Mouse (Mus musculus) spleen, adult 12 weeks (tissue): Measurements from ENCODE around the gene Ucp3.

ENCODE experiments used
- DNase-seq: peaks from one replicate; pipeline ENCODE4 v3.0.0; 2022; ENCODE audit warnings: low spot score

Gene Ucp3

DNA sequence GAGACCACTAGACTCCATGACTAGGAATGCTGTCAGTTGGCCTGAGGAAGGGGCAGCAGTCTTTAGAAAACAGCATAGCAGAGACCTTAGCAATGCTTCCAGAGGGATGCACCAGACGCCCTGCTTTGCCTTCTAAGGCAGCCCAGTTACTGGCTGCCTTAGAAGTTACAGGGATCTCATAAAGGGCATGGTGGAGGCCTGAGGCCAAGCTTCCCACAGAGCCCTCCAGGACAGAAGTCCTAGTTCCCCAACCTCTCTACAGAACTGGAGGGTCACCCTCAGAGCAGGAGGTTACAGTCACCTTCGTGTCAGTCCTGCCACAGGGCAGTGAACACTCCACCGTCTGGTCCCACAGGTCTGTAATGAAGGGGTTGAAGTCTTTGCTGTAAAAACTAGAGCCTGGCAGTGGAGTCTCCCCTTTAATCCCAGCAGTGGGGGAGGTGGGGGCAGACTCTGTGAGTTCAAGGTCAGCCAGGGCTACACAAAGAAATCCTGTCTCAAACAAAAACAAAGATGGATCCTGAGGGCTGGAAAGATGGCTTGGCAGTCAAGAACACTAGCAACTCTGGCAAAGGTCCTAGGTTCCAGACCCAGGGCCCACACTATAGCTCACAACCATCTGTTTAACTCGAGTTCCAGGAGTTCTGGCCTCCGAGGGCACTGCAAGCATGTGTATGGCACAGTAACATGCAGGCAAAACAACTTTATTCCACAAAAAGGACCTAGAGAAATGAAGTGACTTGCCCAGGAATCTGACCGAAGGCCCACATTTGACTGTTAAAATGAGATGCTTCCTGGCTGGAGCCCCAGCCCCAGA lies 28.4 kb downstream of the Ucp3 start:
- DNase-seq = no peak

DNA sequence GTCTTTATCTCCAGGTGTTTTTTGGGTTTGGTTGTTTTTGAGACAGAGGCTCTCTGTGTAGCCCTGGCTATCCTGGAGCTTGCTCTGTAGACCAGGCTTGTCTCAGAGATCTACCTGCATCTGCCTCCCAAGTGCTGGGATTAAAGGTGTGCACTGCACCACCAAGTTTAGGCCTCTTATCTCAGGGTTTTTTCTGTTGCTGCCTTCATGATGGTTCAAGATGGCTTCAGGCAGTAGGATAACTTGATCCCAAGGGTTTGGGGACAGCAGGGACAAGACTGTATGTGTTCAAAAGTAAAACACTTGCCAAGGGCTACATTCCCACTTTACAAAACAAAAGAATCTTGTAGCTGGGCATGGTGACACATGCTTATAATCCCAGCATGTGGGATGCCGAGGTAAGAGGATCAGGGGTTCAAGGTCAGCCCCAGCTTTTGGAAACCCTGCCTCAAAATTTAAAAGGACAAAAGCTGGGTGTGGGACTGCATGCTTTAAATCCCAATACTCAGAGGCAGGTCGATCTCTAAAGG lies 29.1 kb downstream of the Ucp3 start:
- DNase-seq = no peak

DNA sequence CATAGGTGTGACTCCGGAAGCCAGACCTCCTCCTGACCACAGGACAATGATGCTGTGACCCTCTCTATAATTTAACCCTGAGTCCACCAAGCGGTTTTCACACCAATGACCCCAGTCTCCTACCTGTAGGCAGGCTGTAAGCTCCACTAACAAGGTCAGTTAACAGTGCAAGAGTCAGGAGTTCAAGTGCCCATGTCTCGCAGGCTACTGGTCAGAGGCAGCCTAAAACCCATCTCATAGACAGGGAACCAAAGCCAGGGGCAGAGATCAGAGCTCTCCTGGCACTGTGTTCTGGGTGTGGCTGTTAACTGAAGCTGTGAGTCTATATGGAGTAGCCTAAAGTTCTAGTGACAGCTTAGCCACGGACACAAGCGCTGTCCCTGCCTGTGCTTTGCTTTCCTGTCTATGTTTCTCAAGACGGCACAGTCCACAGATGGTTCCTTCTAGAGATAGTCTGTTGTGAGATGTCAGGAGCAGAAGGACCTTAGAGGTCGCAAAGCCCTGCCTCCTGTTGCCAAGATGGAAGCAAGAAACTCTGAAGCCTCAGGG lies 29.7 kb downstream of the Ucp3 start:
- no peak for DNase-seq

DNA sequence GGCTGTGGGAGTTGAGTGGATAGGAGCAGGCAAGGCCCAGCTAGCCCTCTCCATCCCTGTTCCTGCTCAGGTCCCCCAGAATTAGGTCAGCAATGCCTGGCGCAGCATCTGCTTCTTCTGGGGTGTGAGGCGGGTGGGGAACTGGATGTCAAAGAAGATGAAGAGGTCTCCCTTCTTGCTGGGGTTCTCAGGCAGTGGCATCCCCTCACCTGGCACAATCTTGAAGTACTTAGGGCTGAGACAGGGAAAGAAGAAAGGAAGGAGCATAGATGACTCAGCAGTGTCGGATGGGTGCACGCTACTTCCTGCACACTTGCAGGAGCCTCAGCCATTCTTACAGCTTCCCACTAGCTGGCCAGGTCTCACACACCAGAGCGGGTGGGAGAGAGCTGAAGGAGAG lies 30.3 kb downstream of the Ucp3 start:
- DNase-seq = no peak

DNA sequence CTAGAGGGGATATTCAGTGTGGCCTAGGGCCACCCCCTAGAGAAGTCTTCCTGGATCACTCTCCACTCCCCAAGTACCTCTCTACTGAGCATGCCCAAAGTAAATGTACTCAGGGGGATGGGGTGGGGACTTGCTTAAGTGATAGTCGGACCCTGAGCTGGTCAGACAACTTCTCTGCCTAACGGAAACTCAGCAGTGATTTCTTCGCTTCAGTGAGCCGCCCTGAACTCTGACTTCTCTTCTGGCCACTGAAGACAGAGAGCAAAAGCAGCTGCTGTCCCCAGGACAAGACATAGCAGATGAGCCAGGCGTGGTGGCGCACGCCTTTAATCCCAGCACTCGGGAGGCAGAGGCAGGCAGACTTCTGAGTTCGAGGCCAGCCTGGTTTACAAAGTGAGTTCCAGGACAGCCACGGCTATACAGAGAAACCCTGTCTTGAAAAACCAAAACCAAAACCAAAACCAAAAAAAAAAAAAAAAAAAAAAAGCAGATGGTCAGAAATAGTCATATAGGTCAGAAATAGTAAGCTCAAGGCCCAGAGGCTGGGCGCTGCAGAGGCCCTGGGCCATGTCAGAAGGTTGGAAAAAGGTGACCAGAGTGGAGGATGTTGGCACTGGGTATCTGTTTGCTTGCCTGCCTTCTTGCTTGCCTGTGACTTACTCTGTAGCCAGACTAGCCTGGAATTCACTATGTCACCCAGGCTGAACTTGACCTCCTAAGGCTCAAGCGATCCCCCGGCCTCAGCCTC lies 32.1 kb downstream of the Ucp3 start:
- DNase-seq = no peak

DNA sequence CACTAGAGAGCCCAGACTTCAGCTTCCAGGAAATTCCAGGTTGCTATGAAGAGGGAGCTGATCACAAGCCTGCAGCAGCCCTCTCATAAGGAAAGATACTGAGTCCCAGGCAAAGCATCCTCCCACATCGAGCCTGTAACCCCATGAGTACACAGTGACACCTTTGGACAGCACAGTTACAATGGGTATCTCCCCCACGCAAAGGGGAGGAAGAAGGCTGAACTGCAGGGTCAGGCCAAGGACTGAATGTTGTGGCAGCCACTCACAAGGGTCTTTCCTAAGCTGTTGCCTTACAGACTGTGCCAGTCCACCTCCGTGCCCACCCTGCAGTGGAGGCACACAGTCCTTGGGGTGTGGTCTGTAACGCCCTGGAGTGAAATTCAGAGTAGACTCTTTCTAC lies 33.7 kb downstream of the Ucp3 start:
- DNase-seq = no peak

DNA sequence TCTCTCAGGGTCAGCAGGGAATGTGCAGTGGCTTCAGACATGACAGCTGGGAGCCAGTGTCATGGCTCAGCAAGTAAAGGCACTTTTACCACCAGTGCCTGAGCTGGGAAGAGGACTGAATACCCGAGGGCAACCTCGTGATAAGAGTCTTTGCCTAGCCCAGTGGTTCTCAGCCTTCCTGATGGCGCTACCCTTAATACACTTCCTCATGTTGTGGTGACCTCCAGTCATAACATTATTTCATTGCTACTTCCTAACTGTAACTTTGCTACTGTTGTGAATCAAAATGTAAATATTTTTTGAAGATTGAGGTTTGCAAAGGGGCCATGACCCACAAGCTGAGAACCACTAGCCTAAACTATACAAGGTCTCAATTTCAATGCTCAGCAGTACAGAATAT lies 35.9 kb downstream of the Ucp3 start:
- no peak for DNase-seq

DNA sequence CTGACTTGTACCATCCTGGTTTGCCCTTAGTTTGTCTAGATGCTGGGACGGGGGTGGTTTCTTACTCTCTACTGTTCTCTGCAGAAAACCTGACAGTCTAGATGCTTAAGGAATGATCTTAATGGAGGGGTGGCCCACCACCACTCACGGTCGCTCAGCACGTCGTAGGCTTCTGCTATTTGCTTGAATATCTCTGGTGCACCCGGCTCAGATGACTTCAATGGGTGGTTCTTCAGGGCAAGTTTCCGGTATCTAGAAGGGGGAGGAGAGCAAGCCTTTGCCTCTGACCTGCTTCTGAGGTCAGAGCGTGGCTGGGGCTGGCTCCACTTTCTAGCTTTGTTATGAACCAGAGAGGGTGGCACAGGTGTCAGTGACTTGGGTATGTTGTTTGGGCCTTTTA lies 38.8 kb downstream of the Ucp3 start:
- no peak for DNase-seq

DNA sequence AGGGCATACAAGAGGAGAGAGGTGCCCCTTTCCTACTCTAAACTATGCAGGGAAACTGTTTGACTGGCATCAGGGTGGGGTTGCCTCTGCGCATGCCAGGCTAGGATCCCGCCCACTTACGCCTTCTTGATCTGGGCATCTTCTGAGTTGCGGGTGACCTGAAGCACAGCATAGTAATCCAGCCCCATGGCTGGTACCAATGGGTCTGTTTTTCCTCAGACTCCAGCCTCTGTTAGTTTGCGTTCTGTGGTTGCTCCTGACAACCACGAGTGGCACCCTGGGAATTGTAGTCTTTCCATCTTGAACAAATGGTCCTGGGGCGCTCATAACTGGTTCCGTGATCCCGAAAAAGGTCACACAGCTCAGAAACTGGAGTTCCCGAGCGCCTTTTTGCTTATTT lies 41.8 kb downstream of the Ucp3 start, which contains the start of gene Dnajb13:
Gene Dnajb13, minus strand, starts transcription at position 388 of the 400 bp plus-strand sequence.
- no peak for DNase-seq

DNA sequence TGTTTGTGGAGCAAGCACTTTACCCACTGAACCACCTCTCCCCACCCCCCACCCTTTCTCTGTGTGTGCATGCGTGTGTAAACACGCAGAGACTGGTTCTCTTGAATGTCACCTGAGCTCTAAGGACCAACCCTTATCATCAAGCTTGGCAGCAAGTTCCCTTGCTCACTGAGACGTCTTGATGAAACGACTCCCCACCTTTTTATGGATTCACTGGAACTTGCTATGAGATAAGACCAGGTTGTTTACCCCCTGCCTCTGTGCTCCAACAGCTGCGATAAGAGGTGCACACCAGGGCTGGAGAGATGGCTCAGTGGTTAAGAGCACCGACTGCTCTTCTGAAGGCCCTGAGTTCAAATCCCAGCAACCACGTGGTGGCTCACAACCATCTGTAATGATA lies 47.4 kb downstream of the Ucp3 start:
- no peak for DNase-seq

DNA sequence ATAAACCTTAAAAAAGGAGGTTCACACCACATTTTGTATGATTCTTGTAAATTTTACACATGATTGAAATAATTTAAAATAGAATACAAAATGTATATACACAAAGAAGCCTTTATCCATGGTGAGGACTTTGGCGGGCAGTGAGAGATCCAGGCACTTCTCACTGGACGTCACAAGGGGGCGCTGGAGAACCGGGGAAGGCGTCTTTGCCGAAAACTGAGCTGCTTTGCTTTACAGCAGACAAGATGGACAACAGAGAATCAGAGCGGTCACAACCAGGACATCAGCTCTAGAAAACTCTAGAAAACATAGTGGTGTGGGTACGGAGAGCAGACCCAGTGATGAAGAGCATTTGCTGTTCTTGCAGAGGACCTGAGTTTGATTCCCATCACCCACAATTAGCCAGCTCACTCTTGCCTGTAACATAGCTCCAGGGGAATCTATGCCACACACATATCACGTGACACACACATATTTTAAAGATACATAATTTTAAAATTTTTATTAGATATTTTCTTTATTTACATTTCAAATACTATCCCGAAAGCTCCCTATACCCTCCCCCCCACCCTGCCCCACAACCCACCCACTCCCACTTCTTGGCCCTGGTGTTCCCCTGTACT lies 48.0 kb downstream of the Ucp3 start:
- DNase-seq = peak; percentile 75

DNA sequence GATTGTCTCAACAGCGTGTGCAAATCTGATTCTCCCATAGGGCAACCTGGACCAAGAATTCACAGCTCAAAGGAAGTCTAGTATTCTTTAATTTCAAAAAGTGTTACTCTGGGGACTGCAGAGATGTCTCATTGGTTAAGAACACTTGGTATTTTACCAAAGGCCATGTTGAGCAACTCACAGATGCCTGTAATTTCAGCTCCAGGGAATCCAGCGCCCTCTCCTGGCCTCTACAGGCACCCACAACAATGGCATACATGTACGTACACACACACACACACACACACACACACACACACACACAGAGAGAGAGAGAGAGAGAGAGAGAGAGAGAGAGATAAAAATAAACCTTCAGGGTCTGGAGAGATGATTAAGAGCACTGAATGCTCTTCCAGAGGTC lies 49.4 kb downstream of the Ucp3 start:
- DNase-seq = no peak

DNA sequence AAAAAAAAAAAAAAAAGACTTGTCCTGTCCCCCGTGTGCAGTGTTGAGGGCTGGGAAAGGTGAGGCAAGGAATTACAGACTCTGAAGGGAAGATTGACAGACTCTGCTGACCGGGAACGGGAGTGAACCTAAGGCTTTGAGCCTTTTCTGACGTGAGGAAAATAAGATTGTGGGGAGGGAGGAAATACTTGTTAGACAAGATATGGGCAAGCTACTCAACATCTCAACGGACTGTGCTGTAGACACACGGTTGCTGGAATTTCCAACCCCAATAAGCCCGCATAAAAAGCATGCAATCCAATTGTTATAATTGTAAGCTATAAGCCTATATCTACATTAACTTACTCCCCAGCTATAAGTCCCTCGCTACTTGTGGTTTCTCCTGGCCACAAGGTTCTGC lies 51.9 kb downstream of the Ucp3 start:
- DNase-seq = no peak

DNA sequence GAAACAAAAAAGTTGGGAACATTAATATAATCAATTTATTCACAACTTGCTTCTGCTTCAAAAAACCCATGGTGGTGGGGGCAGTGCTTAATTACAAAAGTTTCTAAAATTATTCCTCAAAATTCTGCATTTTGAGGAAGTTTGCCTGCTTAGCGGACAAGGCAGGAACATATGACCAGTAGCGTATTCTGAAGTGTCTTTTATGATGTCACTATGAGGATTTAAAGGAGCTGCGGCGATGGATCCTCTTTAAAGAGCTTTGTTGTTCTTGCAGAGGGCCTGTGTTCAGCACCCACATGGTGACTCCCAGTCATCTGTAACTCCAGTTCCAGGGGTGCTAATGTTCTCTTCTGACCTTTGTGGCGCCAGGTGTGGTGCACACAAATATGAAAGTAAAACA lies 58.0 kb downstream of the Ucp3 start:
- DNase-seq = no peak

DNA sequence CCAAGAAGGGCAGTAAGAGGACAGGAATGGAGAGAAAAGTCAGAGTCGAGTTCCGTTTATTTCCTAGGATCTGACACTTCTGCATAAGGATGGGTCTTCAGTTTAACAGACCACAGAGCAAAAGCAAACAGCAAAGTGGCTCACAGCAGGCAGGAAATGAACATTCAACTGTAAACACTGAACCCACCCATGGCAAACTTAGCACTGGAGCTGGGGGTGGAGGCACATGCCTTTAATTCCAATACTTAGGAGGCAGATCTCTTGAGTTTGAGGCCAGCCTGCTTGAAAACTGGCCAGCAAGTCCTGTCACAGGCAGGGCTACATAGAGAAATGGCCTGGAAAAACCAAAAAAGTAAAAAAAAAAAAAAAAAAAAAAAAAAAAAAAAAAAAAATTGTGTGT lies 60.7 kb downstream of the Ucp3 start:
- DNase-seq = no peak

DNA sequence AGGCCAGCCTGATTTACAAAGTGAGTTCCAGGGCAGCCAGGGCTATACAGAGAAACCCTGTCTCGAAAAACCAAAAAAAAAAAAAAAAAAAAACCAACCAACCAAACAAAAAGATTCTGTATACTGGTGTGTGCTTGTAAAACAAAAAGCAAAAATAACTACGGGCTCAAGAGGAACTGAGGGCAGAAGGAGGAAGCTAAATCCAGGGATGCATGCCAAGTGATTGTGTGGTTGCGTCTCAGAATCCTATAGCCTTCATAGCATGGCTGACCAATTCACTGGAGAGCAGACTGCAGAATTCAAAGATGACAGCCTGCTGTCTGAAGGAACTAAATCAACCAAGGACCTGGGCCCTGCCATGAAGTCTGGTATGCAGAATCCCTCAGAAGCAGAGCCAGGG lies 61.4 kb downstream of the Ucp3 start:
- no peak for DNase-seq

DNA sequence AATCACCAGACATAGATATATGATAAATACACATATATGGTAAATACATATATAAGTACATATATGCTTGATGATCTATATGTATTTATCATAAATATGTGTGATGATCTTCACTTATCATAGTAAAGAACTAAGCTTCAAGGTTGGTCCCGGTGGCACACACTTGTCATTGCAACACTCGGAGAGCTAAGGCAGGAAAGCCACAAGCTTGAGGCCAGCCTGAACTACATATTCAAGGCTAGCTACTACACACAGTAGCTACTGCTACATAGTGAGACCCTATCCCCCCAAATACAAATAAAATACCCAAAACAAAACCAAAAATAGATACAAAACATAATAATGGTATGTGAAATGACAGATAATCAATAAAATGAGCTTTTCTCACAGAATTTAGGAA lies 63.0 kb downstream of the Ucp3 start:
- DNase-seq = no peak
